Mouse (Mus musculus) heart, postnatal 0 days (tissue): ENCODE measurements around the gene Pom121l2.

Experiments
- CTCF ChIP-seq: IDR thresholded peaks from 2 replicates; pipeline ENCODE4 v1.5.1; 2016; ENCODE audit warnings: antibody characterized with exemption, control low read depth, low read depth
- EP300 ChIP-seq: IDR thresholded peaks from 2 replicates; pipeline ENCODE4 v1.6.1; 2016; ENCODE audit warnings: antibody characterized with exemption, low read depth

GRCm38 (mm10) chr13:21940213-21940612, 40.8 kb upstream of the Pom121l2 start:
- no peak for TF ChIP-seq CTCF
- no peak for TF ChIP-seq EP300
